Mouse (Mus musculus) megakaryocyte, embryonic 14.5 days (primary cell): ENCODE data around the gene Ptprz1. TPM values are rescaled to one million over a fixed set of nuclear protein-coding genes. Genes with fewer than 3 reads are reported as not detected.

ENCODE experiments used
- H3K27me3 ChIP-seq: replicated peaks from 2 replicates; pipeline ENCODE3; 2012; ENCODE audit warnings: inconsistent platforms
- H3K36me3 ChIP-seq: replicated peaks from 2 replicates; pipeline ENCODE3; 2012; ENCODE audit warnings: low read length, inconsistent platforms, mixed read lengths
- H3K4me1 ChIP-seq: 2 replicates; pipeline ENCODE4 v1.6.1; 2012; ENCODE audit warnings: inconsistent platforms
- H3K4me3 ChIP-seq: replicated peaks from 2 replicates; pipeline ENCODE3; 2012; ENCODE audit warnings: moderate library complexity, mild to moderate bottlenecking, inconsistent platforms
- H3K9me3 ChIP-seq: 2 replicates; pipeline ENCODE4 v1.6.1; 2012; ENCODE audit warnings: inconsistent platforms
- FLI1 ChIP-seq: IDR thresholded peaks from 2 replicates; pipeline ENCODE4 v1.6.1; 2012; ENCODE audit warnings: low read length, inconsistent platforms, mixed read lengths
- GATA1 ChIP-seq: IDR thresholded peaks from 3 replicates; pipeline ENCODE4 v1.6.1; 2012; ENCODE audit warnings: mixed read lengths, low read length, inconsistent platforms, borderline replicate concordance
- polyA plus RNA-seq: library from polyadenylated mRNA; stranded (reverse); fragments of >175 nt; gene quantifications from 2 replicates; pipeline ENCODE4 v1.2.3, GENCODE M21; 2012; ENCODE audit warnings: low replicate concordance; ENCODE audit not compliant: insufficient read depth

Gene Ptprz1
- 0.07 TPM in 1 of 2 replicates, not detected in the other for polyA plus RNA-seq

GRCm38 (mm10) chr6:22874781-22875613, at the start of gene Ptprz1:
Ptprz1 (plus strand) TSS chr6:22875502.
- Histone ChIP-seq H3K4me3 (peak within 1 kb of the TSS; percentile 83), H3K9me3 (no peaks in the 10 kb centered on the region), H3K27me3 (peaks cover 33% of the 10 kb centered on the region), H3K36me3 (no peaks in the 10 kb centered on the region), H3K4me1 (peaks cover 11% of the 10 kb centered on the region)
- TF ChIP-seq FLI1: no peak
- TF ChIP-seq GATA1: no peak

- no peaks in the 10 kb centered on the region for H3K4me1 ChIP-seq
- no peaks in the 10 kb centered on the region for H3K9me3 ChIP-seq
- H3K36me3 ChIP-seq: no peaks in the 10 kb centered on the region
- TF ChIP-seq FLI1 (no peak), GATA1 (no peak)
- no peaks in the 10 kb centered on the region for H3K27me3 ChIP-seq
- no peak overlapping the region for H3K4me3 ChIP-seq
Measured at GRCm38 (mm10) chr6:22833637-22834036, 41.7 kb upstream of the Ptprz1 start.

- Histone ChIP-seq H3K9me3 (no peaks in the 10 kb centered on the region), H3K27me3 (no peaks in the 10 kb centered on the region), H3K36me3 (no peaks in the 10 kb centered on the region), H3K4me1 (no peaks in the 10 kb centered on the region), H3K4me3 (no peak overlapping the region)
- no peak for TF ChIP-seq GATA1
- no peak for TF ChIP-seq FLI1
Measured at GRCm38 (mm10) chr6:22834100-22834970, 41.0 kb upstream of the Ptprz1 start.

- no peaks in the 10 kb centered on the region for H3K9me3 ChIP-seq
- no peaks in the 10 kb centered on the region for H3K36me3 ChIP-seq
- H3K27me3 ChIP-seq: peaks cover 33% of the 10 kb centered on the region
- peak overlapping the region; percentile 83 for H3K4me3 ChIP-seq
- TF ChIP-seq GATA1: no peak
- H3K4me1 ChIP-seq: peaks cover 11% of the 10 kb centered on the region
Measured at GRCm38 (mm10) chr6:22875614-22876541, 576 bp downstream of the Ptprz1 start.

- no peaks in the 10 kb centered on the region for H3K27me3 ChIP-seq
- no peaks in the 10 kb centered on the region for H3K9me3 ChIP-seq
- no peaks in the 10 kb centered on the region for H3K36me3 ChIP-seq
- no peak for TF ChIP-seq FLI1
- no peak for TF ChIP-seq GATA1
- H3K4me1 ChIP-seq: no peaks in the 10 kb centered on the region
- no peak overlapping the region for H3K4me3 ChIP-seq
Measured at GRCm38 (mm10) chr6:22887978-22888377, 12.7 kb downstream of the Ptprz1 start.

- no peak overlapping the region for H3K4me3 ChIP-seq
- H3K27me3 ChIP-seq: no peaks in the 10 kb centered on the region
- no peaks in the 10 kb centered on the region for H3K4me1 ChIP-seq
- no peak for TF ChIP-seq GATA1
- TF ChIP-seq FLI1: no peak
- no peaks in the 10 kb centered on the region for H3K36me3 ChIP-seq
- no peaks in the 10 kb centered on the region for H3K9me3 ChIP-seq
Measured at GRCm38 (mm10) chr6:22889333-22889732, 14.0 kb downstream of the Ptprz1 start.

- no peak for TF ChIP-seq GATA1
- TF ChIP-seq FLI1: no peak
- H3K27me3 ChIP-seq: no peaks in the 10 kb centered on the region
Measured at GRCm38 (mm10) chr6:22901983-22902382, 26.7 kb downstream of the Ptprz1 start.

GRCm38 (mm10) chr6:22908510-22909256, 33.4 kb downstream of the Ptprz1 start:
- TF ChIP-seq FLI1: no peak
- TF ChIP-seq GATA1: no peak
- H3K9me3 ChIP-seq: no peaks in the 10 kb centered on the region
- H3K4me1 ChIP-seq: no peaks in the 10 kb centered on the region
- H3K4me3 ChIP-seq: no peak overlapping the region
- no peaks in the 10 kb centered on the region for H3K27me3 ChIP-seq
- H3K36me3 ChIP-seq: no peaks in the 10 kb centered on the region

More at GRCm38 (mm10) chr6:22901983-22902382, 26.7 kb downstream of the Ptprz1 start:
- no peaks in the 10 kb centered on the region for H3K9me3 ChIP-seq
- no peak overlapping the region for H3K4me3 ChIP-seq
- H3K36me3 ChIP-seq: no peaks in the 10 kb centered on the region
- no peaks in the 10 kb centered on the region for H3K4me1 ChIP-seq
